Mouse (Mus musculus) lung, adult 2 months (tissue): ENCODE data around the gene Col6a6. TPM values are rescaled to one million over a fixed set of nuclear protein-coding genes. Genes with fewer than 3 reads are reported as not detected.
"Not testable (repeated sequence)": the region's sequence is repeated elsewhere in the genome, so short reads cannot be mapped to it uniquely, and the experiment has no call there.

Experiments
- DNase-seq: peaks from one replicate; pipeline ENCODE4 v3.0.0; 2022
- H3K4me1 ChIP-seq: fragments of 200-500 bp; 2 replicates; pipeline ENCODE4 v1.6.1; 2011; ENCODE audit warnings: low read length; ENCODE audit not compliant: control insufficient read depth, insufficient read depth
- H3K4me3 ChIP-seq: fragments of 200-500 bp; replicated peaks from 2 replicates; pipeline ENCODE3; 2011; ENCODE audit warnings: low read depth, mild to moderate bottlenecking, control low read depth, low read length; ENCODE audit errors: extremely low read depth
- CTCF ChIP-seq: fragments of 200-500 bp; IDR thresholded peaks from 2 replicates; pipeline ENCODE4 v1.5.1; 2011; ENCODE audit warnings: mild to moderate bottlenecking, low read length, control low read depth; ENCODE audit not compliant: insufficient read depth
- POLR2A ChIP-seq: fragments of 200-500 bp; IDR thresholded peaks from 2 replicates; pipeline ENCODE4 v1.6.1; 2011; ENCODE audit warnings: low read depth, mild to moderate bottlenecking, control low read depth, low read length, borderline replicate concordance; ENCODE audit errors: extremely low read depth
- WGBS: fragments of 180-500 bp; shearing (Covaris S2); methylation state at CpG from one replicate; pipeline ENCODE4 v1.1.7; 2018; 5-methylcytosine and 5-hydroxymethylcytosine counted together
- polyA plus RNA-seq: library from polyadenylated mRNA; depleted of rRNA; stranded (reverse); fragments of >200 nt; gene quantifications from 2 replicates; pipeline ENCODE4 v1.2.3, GENCODE M21; 2012; rRNA removed

Gene Col6a6
- polyA plus RNA-seq, 1 experiment, result 0.36 TPM

GRCm38 (mm10) chr9:105659877-105660276 lies 168.1 kb downstream of the Col6a6 start:
- no peaks in the 10 kb centered on the region for H3K4me1 ChIP-seq
- no peak for DNase-seq
- 92% methylated on average over 6 of the region's 6 CpGs for WGBS
- TF ChIP-seq CTCF (no peak), POLR2A (no peak)
- H3K4me3 ChIP-seq, result no peak overlapping the region

DNA sequence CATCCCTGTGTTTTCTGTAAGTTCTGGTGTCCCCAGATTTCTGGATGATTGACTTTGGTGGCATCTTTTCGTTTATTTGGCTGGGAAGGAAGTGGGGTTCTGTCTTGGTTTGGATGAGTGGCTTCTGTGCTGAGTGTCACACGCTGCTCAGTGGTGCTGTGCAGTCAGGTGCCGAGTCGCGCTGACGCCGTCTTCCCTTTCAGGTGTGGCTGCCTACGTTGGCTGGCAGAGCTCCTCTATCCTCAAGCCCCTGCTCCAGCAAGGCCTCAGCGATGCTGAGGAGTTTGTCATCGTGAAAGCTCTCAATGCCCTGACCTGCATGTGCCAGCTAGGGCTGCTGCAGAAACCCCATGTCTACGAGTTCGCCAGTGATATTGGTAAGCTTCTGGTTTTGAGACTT lies 169.7 kb downstream of the Col6a6 start:
- Histone ChIP-seq H3K4me1 (no peaks in the 10 kb centered on the region), H3K4me3 (no peak overlapping the region)
- no peak for DNase-seq
- WGBS, result 91% methylated on average over 12 of the region's 12 CpGs
- TF ChIP-seq CTCF (no peak), POLR2A (no peak)

DNA sequence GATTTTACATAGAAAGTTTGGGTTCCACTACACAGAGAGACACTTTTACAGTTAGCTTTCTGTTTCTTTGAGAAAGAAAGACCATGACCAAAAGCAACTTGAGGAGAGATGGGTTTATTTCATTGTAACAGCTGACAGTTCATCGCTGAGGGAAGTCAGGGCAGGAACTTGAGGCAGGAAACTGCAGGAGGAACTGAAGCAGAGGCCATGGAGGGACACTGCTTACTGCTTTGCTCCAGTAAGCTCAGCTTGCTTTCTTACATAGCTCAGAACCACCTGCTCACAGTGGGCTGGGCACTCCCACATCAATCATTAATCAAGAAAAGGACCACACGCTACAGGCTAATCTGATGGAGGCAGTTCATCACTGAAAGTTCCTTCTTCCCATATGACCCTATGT lies 171.8 kb downstream of the Col6a6 start:
- TF ChIP-seq CTCF, result no peak
- TF ChIP-seq POLR2A, result no peak
- 59% methylated on average over 2 of the region's 2 CpGs for WGBS
- no peak for DNase-seq
- Histone ChIP-seq H3K4me3 (no peak overlapping the region), H3K4me1 (no peaks in the 10 kb centered on the region)

- TF ChIP-seq POLR2A, result peak; percentile 93; the same call in 1 of the 2 replicates
- TF ChIP-seq CTCF, result no peak
- Histone ChIP-seq H3K4me3 (peak within 1 kb of the TSS; percentile 68), H3K4me1 (peaks cover 2% of the 10 kb centered on the region; the same call in 1 of the 2 replicates)
- peak; percentile 81 for DNase-seq
- WGBS, result 6% methylated on average over 37 of the region's 37 CpGs
Observed at GRCm38 (mm10) chr9:105642460-105643371, 185.2 kb downstream of the Col6a6 start, which contains the start of gene Pik3r4. Pik3r4 (plus strand) TSS chr9:105642978.

DNA sequence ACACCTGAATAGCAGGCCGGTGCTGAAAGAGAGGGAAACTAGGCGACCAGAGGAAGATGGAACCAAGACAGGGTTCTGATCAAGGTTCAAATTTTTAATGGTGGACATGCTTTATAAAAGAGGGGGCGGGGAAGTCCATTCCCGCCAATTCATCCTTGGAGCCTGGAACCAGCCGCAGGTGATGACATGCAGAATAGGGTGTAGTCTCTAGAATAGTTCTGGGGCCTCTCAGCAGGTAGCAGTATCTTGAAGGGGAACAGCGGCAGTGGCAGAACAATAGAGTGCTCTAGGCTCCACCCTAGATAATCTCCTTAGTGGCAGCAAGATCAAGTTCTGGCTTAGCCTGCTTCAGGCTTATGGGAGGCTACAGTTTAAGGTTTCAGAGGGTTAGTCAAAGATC lies 186.6 kb downstream of the Col6a6 start:
- not testable (repeated sequence) for H3K4me3 ChIP-seq, DNase-seq, H3K4me1 ChIP-seq
- WGBS, result 81% methylated on average over 6 of the region's 6 CpGs

Other genes starting within 250 kb of the Col6a6 start
- 17.1 and 18.8 TPM in 2 replicates for gene Pik3r4, start 185.2 kb downstream of the Col6a6 start, polyA plus RNA-seq
- gene Col6a5, start 132.5 kb upstream of the Col6a6 start, polyA plus RNA-seq, result 0.41 and 1.0 TPM in 2 replicates